Mouse (Mus musculus) heart, postnatal 10 days (tissue): ENCODE measurements around the gene Il4ra. TPM values are rescaled to one million over a fixed set of nuclear protein-coding genes. Genes with fewer than 3 reads are reported as not detected.
A peak's percentile ranks its signal among the peaks of the same experiment; 100 is the strongest.

Experiments used
- DNase-seq, 2 experiments: peaks; one replicate each; pipeline ENCODE4 v3.0.0; 2021
- intact Hi-C: fragments of 180-260 bp; cut with DNase I; formaldehyde crosslinking; loops from one replicate; pipeline ENCODE4 v1.15.1; 2025
- total RNA-seq, 2 experiments: library from RNA; stranded (reverse); gene quantifications; 2 replicates each; pipeline ENCODE4 v1.2.3; 2021

The Il4ra gene
- total RNA-seq, 2 experiments from 2014 or later, result 25.1 to 29.6 TPM

GRCm38 (mm10) chr7:125545331-125545730 lies 6.6 kb upstream of the Il4ra start:
- intact Hi-C loops, result no loop called here
- DNase-seq, result no peak

GRCm38 (mm10) chr7:125546727-125547126 lies 5.2 kb upstream of the Il4ra start:
- intact Hi-C loops, result no loop called here
- DNase-seq, result no peak

GRCm38 (mm10) chr7:125549916-125550315 lies 2.0 kb upstream of the Il4ra start:
- intact Hi-C loops, result loop anchor here (2.0 to 10.0 kb wide), 2 partner anchors 31 to 545 kb away; no protein-coding TSS in a partner anchor
- no peak for DNase-seq

GRCm38 (mm10) chr7:125550881-125551381 lies 989 bp upstream of the Il4ra start:
- intact Hi-C loops, result loop anchor here (2.0 to 10.0 kb wide), 2 partner anchors 30 to 544 kb away; no protein-coding TSS in a partner anchor
- DNase-seq, result peak; percentile 67 to 68

- DNase-seq, result peak in 1 of 2 experiments; percentile 21
- intact Hi-C loops, result loop anchor here (1.0 to 10.0 kb wide), 3 partner anchors 62 to 542 kb away; partner anchors contain the start of gene Nsmce1
Observed at GRCm38 (mm10) chr7:125552851-125553555, 1.1 kb downstream of the Il4ra start.

- intact Hi-C loops, result loop anchor here (2.0 to 10.0 kb wide), 2 partner anchors 63 to 541 kb away; partner anchors contain the start of gene Nsmce1
- peak in 1 of 2 experiments; percentile 8 for DNase-seq
Observed at GRCm38 (mm10) chr7:125553653-125554428, 1.9 kb downstream of the Il4ra start.

- DNase-seq, result no peak
- intact Hi-C loops, result loop anchor here (10.0 kb wide), 1 partner anchor 540 kb away; no protein-coding TSS in a partner anchor
Observed at GRCm38 (mm10) chr7:125554456-125555114, 2.7 kb downstream of the Il4ra start.

- DNase-seq, result no peak
Observed at GRCm38 (mm10) chr7:125555351-125555872, 3.5 kb downstream of the Il4ra start.

GRCm38 (mm10) chr7:125556096-125556495 lies 4.2 kb downstream of the Il4ra start:
- no peak for DNase-seq
- intact Hi-C loops, result loop anchor here (10.0 kb wide), 1 partner anchor 539 kb away; no protein-coding TSS in a partner anchor

More at GRCm38 (mm10) chr7:125555351-125555872, 3.5 kb downstream of the Il4ra start:
- intact Hi-C loops, result loop anchor here (10.0 kb wide), 1 partner anchor 539 kb away; no protein-coding TSS in a partner anchor

- intact Hi-C loops, result loop anchor here (10.0 kb wide), 1 partner anchor 538 kb away; no protein-coding TSS in a partner anchor
- DNase-seq, result peak in 1 of 2 experiments; percentile 44
Observed at GRCm38 (mm10) chr7:125556865-125557264, 4.9 kb downstream of the Il4ra start.

GRCm38 (mm10) chr7:125558401-125558945 lies 6.6 kb downstream of the Il4ra start:
- DNase-seq, result no peak
- intact Hi-C loops, result loop anchor here (10.0 kb wide), 1 partner anchor 536 kb away; no protein-coding TSS in a partner anchor

GRCm38 (mm10) chr7:125558997-125559396 lies 7.1 kb downstream of the Il4ra start:
- intact Hi-C loops, result loop anchor here (10.0 kb wide), 1 partner anchor 536 kb away; no protein-coding TSS in a partner anchor
- DNase-seq, result no peak

GRCm38 (mm10) chr7:125559537-125559936 lies 7.6 kb downstream of the Il4ra start:
- intact Hi-C loops, result loop anchor here (10.0 kb wide), 1 partner anchor 535 kb away; no protein-coding TSS in a partner anchor
- DNase-seq, result no peak

GRCm38 (mm10) chr7:125560146-125560785 lies 8.3 kb downstream of the Il4ra start:
- intact Hi-C loops, result no loop called here
- peak in 1 of 2 experiments; percentile 75 for DNase-seq

- intact Hi-C loops, result no loop called here
- DNase-seq, result peak; percentile 82 to 86
Observed at GRCm38 (mm10) chr7:125561085-125561690, 9.3 kb downstream of the Il4ra start.

GRCm38 (mm10) chr7:125562413-125562812 lies 10.5 kb downstream of the Il4ra start:
- intact Hi-C loops, result no loop called here
- DNase-seq, result no peak

- DNase-seq, result no peak
- intact Hi-C loops, result no loop called here
Observed at GRCm38 (mm10) chr7:125563093-125563492, 11.2 kb downstream of the Il4ra start.

- intact Hi-C loops, result no loop called here
- no peak for DNase-seq
Observed at GRCm38 (mm10) chr7:125564316-125565024, 12.6 kb downstream of the Il4ra start.
